Mouse (Mus musculus): ENCODE measurements around the gene Ankib1.

DNA sequence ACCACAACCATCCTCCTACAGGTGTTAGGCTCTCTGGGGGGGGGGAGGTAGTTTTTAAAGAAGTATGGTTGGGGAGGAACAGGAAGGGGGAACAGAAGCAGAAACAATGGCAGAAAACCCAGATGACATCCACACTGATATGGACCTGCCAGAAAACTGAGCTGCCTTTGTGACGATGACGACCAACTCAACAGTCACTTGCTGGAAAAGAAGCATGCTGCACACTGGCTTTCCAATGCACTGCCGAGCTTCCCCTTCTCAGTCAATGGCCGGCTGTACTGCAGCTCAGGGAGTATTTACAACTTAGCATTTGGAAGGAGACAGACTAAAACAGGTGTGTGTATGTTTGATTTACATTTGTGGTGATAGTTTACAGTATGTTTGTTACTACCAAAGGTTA, 107.5 kb downstream of the Ankib1 start:
- TF ChIP-seq CTCF (IDR thresholded peaks at IDR 0.05; ENCODE audit: low read depth, low read length) (no peak), POLR2A (IDR thresholded peaks at IDR 0.05; ENCODE audit: insufficient read depth, low read length) (no peak)
